Mouse (Mus musculus) mouse embryonic stem cell (cell line): ENCODE measurements around the gene Ogdh.

Source experiments
- in situ Hi-C, 2 experiments: fragments of 300-500 bp; cut with MboI; formaldehyde crosslinking; loops; 1 replicate in 1 of 2; 3 replicates in 1 of 2; pipeline ENCODE4 v1.14.3; 2019 to 2020; ENCODE audit warnings: low sequenced_read_pairs in 2 of 2, low pct_unique_long_range_greater_than_20kb in 1 of 2, mixed read lengths in 1 of 2; ENCODE audit not compliant: unreplicated experiment in 1 of 2

Ogdh gene

DNA sequence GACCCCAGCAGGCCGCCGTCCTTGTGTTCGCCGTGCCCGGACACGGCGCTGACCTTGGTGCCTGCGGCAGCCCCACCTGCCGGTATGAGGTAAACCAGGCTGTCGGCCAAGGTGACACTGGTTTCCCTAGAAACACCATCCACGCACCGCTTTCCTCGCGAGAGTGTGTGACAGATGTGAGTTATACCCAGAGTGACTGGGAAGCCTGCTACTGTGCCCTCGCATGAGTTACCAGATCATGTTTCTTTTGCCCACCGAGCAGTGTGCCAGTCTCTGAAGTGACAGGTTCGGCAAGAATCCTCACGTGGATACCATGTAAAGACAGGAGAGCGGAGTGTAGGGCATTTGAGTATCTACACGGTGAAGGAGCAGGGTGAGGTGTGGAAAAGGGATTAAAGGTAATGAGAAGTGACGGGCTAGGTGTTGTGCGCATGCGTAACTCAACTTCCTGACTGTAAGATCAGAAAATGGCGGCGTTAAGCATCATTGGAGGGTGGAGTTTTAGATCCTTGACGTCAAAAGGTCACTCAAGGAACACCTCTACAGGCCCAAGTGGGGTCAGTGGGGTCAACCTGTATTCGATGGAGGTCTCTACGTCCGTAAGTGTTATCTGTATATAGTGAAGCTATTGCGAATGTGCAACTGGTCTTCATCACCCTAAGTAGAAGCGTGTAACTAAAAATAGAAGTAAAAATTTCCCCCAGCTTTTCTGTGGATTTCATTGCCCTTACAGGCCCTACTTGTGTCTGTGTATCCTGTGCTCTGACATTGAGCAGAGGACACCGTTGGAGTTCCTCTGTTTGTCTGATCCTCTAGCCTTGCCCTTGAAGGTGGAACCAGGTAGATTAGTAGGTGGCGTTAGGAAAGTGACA, 919 bp downstream of the Ogdh start:
- in situ Hi-C loops: no loop called here

DNA sequence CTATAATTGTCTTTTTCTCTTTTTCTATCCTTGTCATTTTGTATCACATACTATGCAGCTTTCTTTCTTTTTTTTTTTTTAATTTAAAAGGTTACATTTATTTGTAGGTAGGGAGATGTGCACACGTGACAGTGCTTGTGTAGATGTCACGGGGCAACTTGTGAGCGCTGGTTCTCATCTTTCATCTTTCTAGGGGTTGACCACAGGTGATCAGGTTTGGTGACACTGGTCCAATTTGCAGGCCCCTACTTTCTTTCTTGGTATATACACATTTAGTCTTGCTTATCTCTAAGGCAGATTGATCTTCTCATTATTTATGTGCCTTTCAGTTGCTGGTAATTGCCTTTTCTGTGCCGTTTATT, 1.5 kb downstream of the Ogdh start:
- in situ Hi-C loops: no loop called here

DNA sequence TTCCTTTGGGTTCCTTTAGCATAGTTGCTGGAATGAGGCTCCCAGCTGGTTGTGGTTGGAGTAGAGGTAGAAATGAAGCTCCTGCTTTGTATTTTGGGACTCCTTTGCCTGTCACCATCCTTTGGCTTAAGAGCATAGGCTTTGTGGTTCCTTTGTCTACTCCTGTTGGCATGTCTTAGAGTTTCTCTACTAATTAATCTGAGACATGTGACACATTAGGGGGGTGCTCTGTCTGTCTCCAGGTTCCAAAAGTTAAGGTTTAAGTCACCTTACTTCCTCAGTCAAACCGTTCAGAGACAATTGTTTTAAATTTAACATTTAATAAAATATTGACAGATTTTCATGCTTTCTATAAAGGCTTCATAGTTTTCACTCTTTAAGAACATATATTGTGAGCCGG, 2.2 kb downstream of the Ogdh start:
- in situ Hi-C loops: no loop called here

DNA sequence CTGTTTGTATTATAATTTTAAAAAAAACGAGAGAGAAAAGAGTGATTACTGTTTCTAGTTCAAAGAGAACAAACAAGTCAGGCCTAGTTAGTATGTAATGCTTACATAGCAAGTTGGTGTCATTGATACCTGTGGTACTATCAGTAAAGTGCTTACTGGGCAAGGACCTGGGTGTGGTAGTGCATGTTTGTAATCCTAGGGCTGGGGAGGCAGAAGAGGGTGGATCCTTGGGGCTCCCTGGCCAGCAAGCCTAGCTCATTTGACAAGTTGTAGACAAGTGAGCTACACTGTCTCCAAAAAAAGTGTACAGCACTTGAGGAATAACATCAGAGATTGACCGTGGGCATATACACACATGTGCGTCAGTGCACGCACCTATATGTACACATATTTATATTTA, 3.2 kb downstream of the Ogdh start:
- in situ Hi-C loops: no loop called here

DNA sequence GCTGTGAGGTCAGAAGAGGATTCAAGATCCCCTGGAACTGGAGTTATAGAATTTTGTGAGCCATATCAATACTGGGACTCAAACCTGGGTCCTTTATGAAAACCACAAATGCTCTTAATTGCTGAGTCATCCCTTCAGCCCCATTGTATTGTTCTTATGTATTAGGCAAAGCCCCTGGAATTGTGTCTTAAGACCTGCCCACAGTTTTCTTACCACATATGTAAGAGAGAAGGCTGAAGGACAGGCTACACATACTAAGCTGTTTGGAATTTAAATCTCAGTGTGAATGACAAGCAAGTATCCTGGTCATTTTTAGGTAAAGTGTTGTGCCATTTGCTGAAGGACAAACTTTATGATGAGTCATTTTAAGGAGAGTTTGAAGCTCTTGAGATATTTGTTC, 4.6 kb downstream of the Ogdh start:
- in situ Hi-C loops: no loop called here

DNA sequence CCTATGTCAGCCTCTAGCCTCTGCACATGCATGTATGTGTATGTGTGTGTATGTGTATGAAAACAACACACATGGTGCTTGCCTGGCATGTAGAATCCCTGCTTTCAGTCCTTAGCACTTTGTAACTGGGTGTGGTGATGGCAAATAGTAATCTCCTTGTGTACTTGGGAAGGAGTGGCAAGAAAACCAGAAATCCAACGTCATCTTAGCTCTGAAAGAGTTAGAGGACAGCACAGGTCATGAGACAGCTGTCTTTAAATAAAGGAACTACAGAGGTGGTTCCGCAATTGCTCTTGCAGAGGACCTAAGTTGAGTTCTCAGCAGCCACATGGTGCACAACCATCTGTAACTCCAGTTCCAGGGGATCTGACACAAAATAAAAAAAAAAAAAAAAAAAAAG, 8.0 kb downstream of the Ogdh start:
- in situ Hi-C loops: no loop called here

DNA sequence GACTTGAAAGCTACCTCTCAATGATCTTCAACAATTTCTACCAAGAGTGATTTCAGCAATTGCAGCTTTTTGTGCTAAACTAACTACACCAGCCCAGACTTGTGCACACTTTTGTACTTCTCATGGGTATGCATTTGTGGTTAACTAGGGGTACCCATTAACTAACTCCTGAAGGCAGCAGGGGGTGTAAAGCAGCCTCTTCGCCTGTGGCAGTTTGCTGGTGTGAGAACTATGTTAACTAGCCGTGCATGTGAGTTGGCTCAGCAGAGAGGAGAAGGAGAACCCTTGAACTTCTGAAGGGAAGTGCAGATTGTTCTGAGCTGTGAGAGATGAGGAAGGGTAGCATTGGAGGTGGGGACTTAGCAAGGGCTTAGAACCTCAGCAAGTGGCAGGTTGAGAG, 11.4 kb downstream of the Ogdh start:
- in situ Hi-C loops: no loop called here

DNA sequence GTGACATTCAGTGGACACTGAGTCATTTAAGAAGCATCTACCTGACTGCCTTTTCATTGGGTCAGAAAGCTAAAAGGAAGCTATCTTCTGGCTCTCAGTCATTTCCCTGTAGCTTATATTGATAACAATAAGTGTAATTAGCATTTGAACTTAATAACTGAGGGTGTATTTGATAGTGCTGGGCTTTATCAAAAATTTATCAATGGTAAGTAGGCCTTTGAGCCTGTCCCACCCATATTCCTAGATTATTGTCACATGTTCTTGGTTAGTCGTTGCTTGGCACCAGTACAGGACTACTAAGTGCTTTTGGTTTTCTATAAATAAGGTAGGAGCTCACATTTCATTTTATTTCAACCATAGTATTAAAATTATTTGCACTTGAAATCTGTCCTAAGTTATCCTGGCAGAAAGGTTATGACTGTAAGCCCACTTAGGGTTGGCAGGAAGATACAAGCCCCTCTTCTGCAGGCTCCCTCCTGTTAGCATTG, 14.6 kb downstream of the Ogdh start:
- in situ Hi-C loops: no loop called here

DNA sequence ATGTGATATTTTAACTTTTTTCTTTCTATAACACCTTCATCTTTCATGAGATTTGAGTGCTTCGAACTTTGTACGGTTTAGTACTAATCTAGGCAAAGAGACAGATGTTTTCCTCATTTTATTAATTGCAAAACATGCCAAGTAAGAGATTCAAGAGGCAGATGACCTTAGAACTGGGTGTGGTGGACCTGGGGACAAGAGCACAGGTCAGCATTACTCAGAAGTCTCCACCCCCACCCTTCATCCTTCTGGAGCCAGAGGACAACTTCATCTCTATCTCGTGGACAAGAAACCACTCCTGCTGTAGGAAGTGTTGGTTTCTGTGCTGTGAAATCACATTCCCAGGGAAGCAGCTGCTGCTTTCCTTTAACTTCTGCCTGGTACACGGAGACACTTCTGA, 16.7 kb downstream of the Ogdh start:
- in situ Hi-C loops: no loop called here

DNA sequence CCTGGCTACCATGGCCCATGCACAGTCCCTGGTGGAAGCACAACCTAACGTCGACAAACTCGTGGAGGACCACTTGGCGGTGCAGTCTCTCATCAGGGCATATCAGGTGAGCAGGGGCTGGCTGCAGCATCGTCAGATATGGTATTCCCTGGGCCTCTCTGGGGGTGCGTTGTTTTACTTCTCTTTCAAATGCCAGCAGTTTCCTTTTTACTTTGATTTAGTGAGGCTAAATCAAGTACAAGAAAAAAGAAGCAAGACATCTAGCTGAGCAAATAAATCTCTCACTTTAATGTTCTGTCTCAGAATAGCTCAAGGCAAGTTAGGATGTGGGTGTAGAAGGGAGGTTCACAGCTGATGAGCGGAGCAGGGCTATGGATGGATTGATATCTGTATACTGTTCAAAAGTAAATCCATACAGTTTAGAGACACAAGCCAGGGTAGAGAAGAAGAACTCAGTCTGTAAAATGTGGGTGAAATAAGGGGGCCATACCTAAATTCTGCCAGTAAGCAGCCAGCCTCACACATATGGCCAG, 22.5 kb downstream of the Ogdh start:
- in situ Hi-C loops: no loop called here

DNA sequence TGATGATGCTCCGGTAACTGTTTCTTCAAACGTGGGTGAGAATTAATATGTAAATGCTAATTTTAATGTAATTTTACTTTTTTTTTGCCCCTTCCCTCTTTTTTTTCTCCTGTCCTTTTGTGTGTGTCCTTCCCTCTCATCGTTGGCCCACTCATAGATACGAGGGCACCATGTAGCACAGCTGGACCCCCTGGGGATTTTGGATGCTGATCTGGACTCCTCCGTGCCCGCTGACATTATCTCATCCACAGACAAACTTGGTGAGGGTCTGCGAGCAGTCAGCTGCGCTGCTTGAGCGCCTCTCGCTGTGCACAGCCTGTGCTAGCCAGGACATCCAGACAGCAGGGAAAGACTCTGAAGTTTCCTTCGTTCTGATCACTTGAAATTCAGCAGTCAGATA, 25.4 kb downstream of the Ogdh start:
- in situ Hi-C loops: no loop called here

DNA sequence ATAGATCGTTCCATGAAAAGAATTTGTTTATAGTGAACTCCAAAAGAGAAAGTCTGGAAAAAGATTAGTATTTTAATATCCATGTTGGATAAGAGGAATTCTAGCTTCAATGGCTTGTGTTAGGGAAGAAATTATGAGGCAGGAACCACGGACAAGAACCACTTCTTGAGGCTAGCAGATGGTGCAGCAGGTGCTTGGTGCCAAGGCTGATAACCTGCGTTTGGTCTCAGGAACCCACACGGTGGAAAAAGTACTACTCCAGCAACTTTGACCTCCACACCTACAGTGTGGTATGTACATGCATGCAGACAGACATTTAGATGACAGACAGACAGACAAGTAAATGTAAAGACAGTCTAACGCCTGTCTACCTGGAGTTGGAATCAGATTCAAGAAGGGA, 27.1 kb downstream of the Ogdh start:
- in situ Hi-C loops: no loop called here

DNA sequence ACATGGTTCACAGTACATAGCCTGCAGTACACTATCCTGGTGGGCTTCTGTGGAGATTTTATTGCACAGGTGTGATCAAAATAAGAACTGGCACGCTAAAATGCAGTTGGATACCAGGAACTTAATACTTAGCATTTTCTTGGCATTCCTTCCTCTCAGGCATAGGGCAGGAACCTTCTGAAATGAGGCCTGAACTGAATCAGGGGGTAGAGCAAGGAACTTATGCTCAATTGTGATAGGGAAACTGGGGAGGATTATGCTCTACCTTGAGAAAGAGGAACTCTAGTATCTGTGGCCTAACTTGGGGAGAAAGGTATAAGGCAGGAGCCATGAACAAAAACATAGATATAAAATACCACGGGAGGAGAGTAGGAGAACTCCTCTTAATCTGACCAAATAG, 27.9 kb downstream of the Ogdh start:
- in situ Hi-C loops: no loop called here

DNA sequence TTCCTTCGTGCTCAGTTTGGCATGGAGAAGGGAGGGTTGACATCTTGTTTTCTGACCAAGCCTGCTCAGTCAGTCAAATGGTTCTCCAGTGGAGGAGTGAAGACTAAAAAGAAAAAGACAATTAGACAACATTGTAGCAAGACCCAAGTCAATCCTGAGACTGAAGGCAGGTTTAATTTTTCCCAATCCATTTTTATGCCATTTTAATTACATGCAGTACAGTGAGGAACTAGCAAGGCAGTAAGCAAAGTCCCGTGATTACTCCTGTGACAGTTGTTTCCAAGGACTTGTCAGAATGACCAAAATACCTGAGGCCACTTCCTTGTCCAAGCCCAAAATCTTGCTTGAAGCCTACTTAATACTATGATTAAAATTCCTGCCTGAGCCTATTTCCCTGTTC, 30.7 kb downstream of the Ogdh start:
- in situ Hi-C loops: no loop called here

DNA sequence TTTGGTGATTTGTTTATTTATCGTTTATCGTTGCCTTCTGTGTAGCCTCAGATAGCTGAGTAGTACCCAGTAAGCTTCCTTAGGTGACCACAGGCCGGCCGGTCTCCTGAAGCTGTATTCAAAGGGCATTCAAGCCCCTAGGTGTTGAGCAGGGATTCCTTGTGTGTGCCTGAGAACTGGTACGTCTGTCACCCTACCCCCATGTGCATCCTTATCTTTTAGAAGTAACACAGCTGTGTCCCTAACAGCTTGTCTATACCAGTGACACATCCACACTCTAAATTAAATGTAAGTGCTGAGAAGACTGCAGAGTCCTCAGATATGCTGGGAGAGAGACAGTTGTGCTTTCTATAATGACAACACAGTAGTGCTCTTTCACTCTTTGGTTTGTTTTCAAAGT, 31.9 kb downstream of the Ogdh start:
- in situ Hi-C loops: no loop called here

DNA sequence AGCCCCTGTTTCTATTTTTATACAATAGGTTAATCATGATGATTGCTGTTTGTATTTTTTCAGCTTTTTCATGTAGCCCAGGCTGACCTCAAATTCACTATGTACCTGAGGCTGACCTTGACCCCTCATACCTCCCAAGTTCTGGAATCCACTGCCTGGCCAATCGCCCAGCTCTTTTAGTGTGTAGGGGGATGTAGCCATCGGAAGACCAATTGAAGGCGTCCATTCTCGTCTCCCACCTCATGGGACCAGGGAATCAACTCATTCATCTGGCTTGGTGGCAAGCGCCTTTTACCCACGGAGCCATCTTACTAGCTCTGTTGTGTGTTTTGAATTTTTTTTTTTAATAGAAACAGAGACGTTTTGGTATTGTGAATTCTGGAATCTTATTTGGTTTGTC, 39.8 kb downstream of the Ogdh start:
- in situ Hi-C loops: no loop called here

DNA sequence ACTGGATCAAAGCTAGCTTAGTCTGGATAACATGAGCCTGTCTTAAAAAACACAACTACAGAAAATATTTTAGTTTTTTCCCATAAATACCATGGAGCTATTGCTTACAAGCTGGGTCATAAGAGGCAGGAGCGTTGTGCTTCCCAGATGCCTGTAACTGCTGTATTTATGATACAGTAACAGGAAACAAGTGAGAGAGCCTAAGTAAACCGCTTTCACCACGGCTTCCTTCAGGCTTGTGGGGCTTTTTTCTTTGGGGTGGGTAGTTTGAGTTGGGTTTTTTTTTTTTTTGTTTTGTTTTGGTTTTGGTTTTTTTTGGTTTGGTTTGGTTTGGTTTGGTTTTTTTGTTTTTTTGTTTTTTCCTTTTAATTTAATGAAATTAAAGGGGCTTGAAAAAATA, 41.2 kb downstream of the Ogdh start:
- in situ Hi-C loops: no loop called here

DNA sequence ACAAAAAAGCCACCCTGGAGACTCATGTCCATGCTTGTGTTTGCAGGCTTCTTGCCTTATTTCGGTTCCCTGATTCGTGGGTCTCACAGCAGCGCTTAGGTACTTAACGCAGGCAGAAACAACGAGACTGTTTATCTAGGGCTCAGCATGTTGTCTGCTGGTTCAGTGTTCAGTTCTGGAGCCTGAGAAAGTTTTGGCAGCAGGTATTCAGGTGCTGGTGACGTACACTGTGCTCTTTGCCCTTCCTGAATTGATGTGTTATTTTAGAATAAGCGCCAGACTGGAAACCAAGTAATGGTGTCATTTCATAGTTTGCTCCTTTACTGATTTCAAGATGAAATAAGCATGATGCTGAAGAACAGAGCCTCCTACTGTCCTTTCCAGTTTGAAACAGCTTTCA, 42.0 kb downstream of the Ogdh start:
- in situ Hi-C loops: no loop called here

DNA sequence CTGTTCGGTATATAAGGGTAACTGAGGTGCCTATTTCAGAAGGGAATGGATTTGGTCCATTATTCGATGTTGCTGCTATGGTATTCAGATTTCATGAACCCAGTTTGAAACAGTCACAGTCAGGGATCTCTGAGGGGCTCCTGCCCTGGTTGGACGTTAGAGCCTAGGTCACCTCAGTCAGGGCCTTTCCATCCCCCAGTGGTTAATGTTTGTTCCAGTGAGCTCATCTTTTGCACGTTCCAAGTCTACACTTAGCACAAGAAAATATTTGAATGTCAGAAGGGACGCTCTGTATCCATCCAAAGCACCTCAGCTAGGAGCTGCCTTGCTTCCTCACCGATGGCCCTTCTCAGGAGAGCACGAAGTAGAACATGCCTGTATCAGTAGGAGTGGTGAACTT, 43.9 kb downstream of the Ogdh start:
- in situ Hi-C loops: no loop called here

DNA sequence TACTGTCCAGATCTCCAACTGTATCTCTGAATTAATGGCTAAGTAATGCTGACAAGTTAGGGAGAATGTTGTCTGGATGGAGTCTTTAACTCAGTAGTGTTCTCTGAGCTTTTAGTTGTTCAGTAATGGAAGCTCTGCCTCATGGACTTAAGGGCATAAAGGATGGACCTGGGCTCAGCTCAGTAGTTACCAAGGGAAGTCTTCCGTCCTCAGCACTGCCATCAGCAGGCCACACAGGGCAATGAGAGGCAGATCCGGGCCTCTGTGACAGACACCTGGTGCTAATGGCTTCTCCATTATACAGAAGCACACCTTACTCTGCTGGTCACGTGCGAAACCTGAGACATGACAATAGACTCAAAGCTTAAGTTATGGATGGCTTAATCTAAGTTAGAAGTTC, 45.3 kb downstream of the Ogdh start:
- in situ Hi-C loops: no loop called here
